Mouse (Mus musculus) ovary, adult 18-20 months (tissue): ENCODE data around the gene Trub1.

Source experiments
- DNase-seq: peaks from one replicate; pipeline ENCODE4 v3.0.0; 2022; ENCODE audit warnings: low spot score, mixed read lengths

The Trub1 gene

GRCm38 (mm10) chr19:57452492-57453217, at the start of gene Trub1:
Gene Trub1 (plus strand): TSS chr19:57452912.
- peak; percentile 65 for DNase-seq

- DNase-seq: peak; percentile 57
Measured at GRCm38 (mm10) chr19:57403700-57404501, 48.8 kb upstream of the Trub1 start.

GRCm38 (mm10) chr19:57404502-57404848, 48.2 kb upstream of the Trub1 start:
- DNase-seq: no peak

GRCm38 (mm10) chr19:57407947-57408346, 44.8 kb upstream of the Trub1 start:
- DNase-seq: no peak

GRCm38 (mm10) chr19:57411375-57412196, 41.1 kb upstream of the Trub1 start:
- DNase-seq: peak; percentile 80

- DNase-seq: no peak
Measured at GRCm38 (mm10) chr19:57413170-57413569, 39.5 kb upstream of the Trub1 start.

- no peak for DNase-seq
Measured at GRCm38 (mm10) chr19:57413918-57414317, 38.8 kb upstream of the Trub1 start.

GRCm38 (mm10) chr19:57415031-57415807, 37.5 kb upstream of the Trub1 start:
- DNase-seq: no peak

- no peak for DNase-seq
Measured at GRCm38 (mm10) chr19:57417800-57418580, 34.7 kb upstream of the Trub1 start.

GRCm38 (mm10) chr19:57423402-57423801, 29.3 kb upstream of the Trub1 start:
- no peak for DNase-seq

- DNase-seq: no peak
Measured at GRCm38 (mm10) chr19:57425296-57425695, 27.4 kb upstream of the Trub1 start.

GRCm38 (mm10) chr19:57426841-57427240, 25.9 kb upstream of the Trub1 start:
- no peak for DNase-seq

- no peak for DNase-seq
Measured at GRCm38 (mm10) chr19:57427756-57428438, 24.8 kb upstream of the Trub1 start.

- no peak for DNase-seq
Measured at GRCm38 (mm10) chr19:57428641-57429040, 24.1 kb upstream of the Trub1 start.

- no peak for DNase-seq
Measured at GRCm38 (mm10) chr19:57429926-57430325, 22.8 kb upstream of the Trub1 start.

- DNase-seq: no peak
Measured at GRCm38 (mm10) chr19:57431476-57431875, 21.2 kb upstream of the Trub1 start.

GRCm38 (mm10) chr19:57434024-57434423, 18.7 kb upstream of the Trub1 start:
- no peak for DNase-seq

GRCm38 (mm10) chr19:57436586-57437021, 16.1 kb upstream of the Trub1 start:
- no peak for DNase-seq

- DNase-seq: no peak
Measured at GRCm38 (mm10) chr19:57437042-57437441, 15.7 kb upstream of the Trub1 start.

- no peak for DNase-seq
Measured at GRCm38 (mm10) chr19:57439296-57439695, 13.4 kb upstream of the Trub1 start.
